Mouse (Mus musculus) neural tube, embryonic 13.5 days (tissue): ENCODE data around the gene Cog7. TPM values are rescaled to one million over a fixed set of nuclear protein-coding genes. Genes with fewer than 3 reads are reported as not detected.

Source experiments
- ATAC-seq: fragments of 200-750 bp; cut with Nextera tagmentation; 2 replicates; pipeline ENCODE4 v1.8.0; 2017; ENCODE audit warnings: low read depth, mild to moderate bottlenecking, moderate TSS enrichment, moderate library complexity
- H3K27ac ChIP-seq: fragments of 300-500 bp; sonication (generic); replicated peaks from 2 replicates; pipeline ENCODE4 v1.5.1; 2015; ENCODE audit warnings: moderate library complexity, mild to moderate bottlenecking, inconsistent platforms
- H3K27me3 ChIP-seq: fragments of 300-500 bp; sonication (generic); 2 replicates; pipeline ENCODE4 v1.6.1; 2015; ENCODE audit warnings: mild to moderate bottlenecking, inconsistent platforms
- H3K36me3 ChIP-seq: fragments of 300-500 bp; sonication (generic); 2 replicates; pipeline ENCODE4 v1.6.1; 2015; ENCODE audit warnings: mild to moderate bottlenecking, inconsistent platforms
- H3K4me1 ChIP-seq: fragments of 300-500 bp; sonication (generic); replicated peaks from 2 replicates; pipeline ENCODE4 v1.6.1; 2015; ENCODE audit warnings: inconsistent platforms
- H3K4me2 ChIP-seq: fragments of 300-500 bp; sonication (generic); 2 replicates; pipeline ENCODE4 v1.6.1; 2015; ENCODE audit warnings: inconsistent platforms, mild to moderate bottlenecking, moderate library complexity
- H3K4me3 ChIP-seq: fragments of 300-500 bp; sonication (generic); 2 replicates; pipeline ENCODE4 v1.5.1; 2015; ENCODE audit warnings: mild to moderate bottlenecking, inconsistent platforms
- H3K9ac ChIP-seq: fragments of 300-500 bp; sonication (generic); 2 replicates; pipeline ENCODE4 v1.6.1; 2015; ENCODE audit warnings: moderate library complexity, mild to moderate bottlenecking, inconsistent platforms
- H3K9me3 ChIP-seq: fragments of 300-500 bp; sonication (generic); 2 replicates; pipeline ENCODE4 v1.6.1; 2016; ENCODE audit warnings: inconsistent platforms
- WGBS: fragments of 180-500 bp; shearing (Covaris S2); methylation state at CpG from one replicate; pipeline ENCODE4 v1.1.7; 2015; 5-methylcytosine and 5-hydroxymethylcytosine counted together
- polyA plus RNA-seq: library from polyadenylated mRNA; unstranded; fragments of >200 nt; fragmentation: Nextera tagmentation; extraction: Ambion mirVana; gene quantifications from 2 replicates; pipeline ENCODE4 v1.2.1, GENCODE M21; 2015

Gene Cog7
- polyA plus RNA-seq, 1 experiment from 2014 or later: 20.8 TPM

DNA sequence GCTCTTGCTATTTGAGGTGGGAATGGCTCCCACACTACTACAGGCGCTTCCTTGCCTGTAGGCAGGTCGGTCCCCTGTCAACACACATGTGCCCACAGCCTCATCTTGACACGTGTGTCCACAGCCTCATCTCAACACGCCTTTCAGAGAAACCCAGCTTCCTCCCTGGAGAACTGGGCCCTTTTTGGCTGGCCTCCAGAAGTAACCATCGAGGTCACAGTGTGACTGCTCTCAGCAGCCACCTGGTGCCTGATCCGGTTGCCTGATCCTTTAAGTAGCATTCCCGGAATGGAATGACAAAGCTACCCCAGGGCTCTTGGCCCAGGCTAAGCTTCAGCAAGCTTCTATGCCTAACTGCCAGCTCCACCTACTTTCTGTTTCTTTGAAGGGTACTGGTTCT, 50.3 kb downstream of the Cog7 start:
- Histone ChIP-seq H3K9ac (no peak overlapping the region), H3K4me1 (peaks cover 9% of the 10 kb centered on the region; the same call in 1 of the 2 replicates), H3K9me3 (no peaks in the 10 kb centered on the region), H3K27me3 (no peaks in the 10 kb centered on the region), H3K4me2 (no peak overlapping the region), H3K4me3 (no peak overlapping the region), H3K36me3 (peaks cover 46% of the 10 kb centered on the region), H3K27ac (no peak overlapping the region)
- ATAC-seq: no peak
- WGBS: 57% methylated on average over 7 of the region's 7 CpGs

DNA sequence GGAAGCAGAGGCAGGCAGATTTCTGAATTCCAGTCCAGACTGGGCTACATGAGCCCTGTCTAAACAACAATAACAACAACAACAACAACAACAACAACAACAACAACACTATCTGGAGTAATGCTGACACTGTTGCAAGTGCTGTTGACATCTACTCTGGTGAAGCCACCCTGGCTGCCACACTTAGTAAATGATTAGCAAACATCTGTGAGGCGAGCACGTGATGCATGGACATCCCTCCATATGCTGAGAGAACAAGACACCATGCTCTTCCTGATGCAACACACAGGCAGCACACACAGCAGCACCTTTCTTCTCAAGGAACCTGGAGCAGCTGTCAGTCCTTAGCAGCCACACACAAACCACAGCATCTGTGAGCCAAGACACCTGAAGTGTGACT, 53.6 kb downstream of the Cog7 start:
- 94% methylated on average over 2 of the region's 2 CpGs for WGBS
- no peaks in the 10 kb centered on the region; the same call in 1 of the 2 replicates for H3K4me1 ChIP-seq
- H3K9me3 ChIP-seq: no peaks in the 10 kb centered on the region
- no peak overlapping the region for H3K4me2 ChIP-seq
- peaks cover 50% of the 10 kb centered on the region for H3K36me3 ChIP-seq
- ATAC-seq: no peak
- H3K9ac ChIP-seq: no peak overlapping the region
- H3K27me3 ChIP-seq: no peaks in the 10 kb centered on the region
- H3K27ac ChIP-seq: no peak overlapping the region
- H3K4me3 ChIP-seq: no peak overlapping the region

DNA sequence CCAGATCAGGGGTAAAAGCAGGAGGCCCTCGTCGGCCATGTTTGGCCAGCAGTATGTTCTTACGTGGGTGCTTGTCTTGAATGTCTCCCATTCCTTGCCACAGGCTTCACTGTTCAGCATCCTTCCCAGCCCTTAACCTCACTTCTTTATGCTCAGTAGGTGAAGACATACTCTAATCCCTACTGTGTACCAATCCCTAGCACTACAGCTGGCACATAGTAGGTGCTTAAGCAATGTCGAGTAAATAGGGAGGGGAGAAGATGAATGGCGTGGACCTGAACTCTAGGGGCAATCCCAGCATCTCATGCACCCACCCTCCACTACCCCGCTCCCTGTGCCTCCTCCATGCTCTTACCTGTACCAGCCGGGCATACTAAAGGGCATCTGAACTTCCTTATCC, 57.1 kb downstream of the Cog7 start:
- H3K36me3 ChIP-seq: peaks cover 35% of the 10 kb centered on the region
- H3K4me3 ChIP-seq: no peak overlapping the region
- no peaks in the 10 kb centered on the region for H3K27me3 ChIP-seq
- H3K4me1 ChIP-seq: no peaks in the 10 kb centered on the region
- WGBS: 96% methylated on average over 7 of the region's 7 CpGs
- no peaks in the 10 kb centered on the region for H3K9me3 ChIP-seq
- ATAC-seq: no peak
- H3K27ac ChIP-seq: no peak overlapping the region
- H3K4me2 ChIP-seq: no peak overlapping the region
- no peak overlapping the region for H3K9ac ChIP-seq

- H3K27ac ChIP-seq: no peak overlapping the region
- 78% methylated on average over 6 of the region's 6 CpGs for whole genome bisulfite sequencing
These were observed 67.6 kb downstream of the Cog7 start for GRCm38 (mm10) chr7:121913944-121914343.

DNA sequence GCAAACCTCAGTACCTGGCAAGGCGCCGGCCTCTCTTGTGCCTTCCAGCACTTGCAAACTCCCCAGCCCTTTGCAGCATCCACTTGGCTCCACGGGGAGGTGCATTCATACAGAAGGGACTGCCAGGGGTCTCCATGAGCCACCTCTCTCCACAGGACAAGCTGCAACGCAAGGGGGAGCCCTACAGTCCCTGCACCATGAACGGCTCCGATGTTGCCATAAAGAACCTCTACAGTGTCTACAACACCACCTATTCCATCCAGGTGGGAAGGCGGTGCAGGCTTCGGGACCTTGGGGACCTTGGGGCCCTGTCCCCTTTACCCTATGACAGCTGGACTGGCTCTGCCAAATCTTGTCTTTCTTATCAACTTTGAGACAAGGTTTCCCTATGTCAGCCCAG, 69.3 kb downstream of the Cog7 start:
- no peak overlapping the region for H3K4me2 ChIP-seq
- no peaks in the 10 kb centered on the region for H3K4me1 ChIP-seq
- no peak for ATAC-seq
- WGBS: 82% methylated on average over 8 of the region's 8 CpGs
- H3K36me3 ChIP-seq: no peaks in the 10 kb centered on the region
- H3K9ac ChIP-seq: no peak overlapping the region
- no peak overlapping the region for H3K4me3 ChIP-seq
- H3K27me3 ChIP-seq: no peaks in the 10 kb centered on the region
- no peak overlapping the region for H3K27ac ChIP-seq
- no peaks in the 10 kb centered on the region for H3K9me3 ChIP-seq

More at GRCm38 (mm10) chr7:121913944-121914343, 67.6 kb downstream of the Cog7 start:
- no peaks in the 10 kb centered on the region for H3K9me3 ChIP-seq
- H3K36me3 ChIP-seq: no peaks in the 10 kb centered on the region
- no peak overlapping the region for H3K4me3 ChIP-seq
- H3K4me2 ChIP-seq: no peak overlapping the region
- no peaks in the 10 kb centered on the region for H3K4me1 ChIP-seq
- no peak for ATAC-seq
- no peak overlapping the region for H3K9ac ChIP-seq
- H3K27me3 ChIP-seq: no peaks in the 10 kb centered on the region

GRCm38 (mm10) chr7:121906879-121907278, 74.6 kb downstream of the Cog7 start:
- WGBS: 81% methylated on average over 4 of the region's 4 CpGs
- ATAC-seq: no peak
- no peak overlapping the region for H3K9ac ChIP-seq
- no peak overlapping the region for H3K4me3 ChIP-seq
- H3K36me3 ChIP-seq: no peaks in the 10 kb centered on the region
- no peaks in the 10 kb centered on the region for H3K9me3 ChIP-seq
- no peak overlapping the region for H3K4me2 ChIP-seq
- no peaks in the 10 kb centered on the region for H3K4me1 ChIP-seq
- no peaks in the 10 kb centered on the region for H3K27me3 ChIP-seq
- no peak overlapping the region for H3K27ac ChIP-seq

DNA sequence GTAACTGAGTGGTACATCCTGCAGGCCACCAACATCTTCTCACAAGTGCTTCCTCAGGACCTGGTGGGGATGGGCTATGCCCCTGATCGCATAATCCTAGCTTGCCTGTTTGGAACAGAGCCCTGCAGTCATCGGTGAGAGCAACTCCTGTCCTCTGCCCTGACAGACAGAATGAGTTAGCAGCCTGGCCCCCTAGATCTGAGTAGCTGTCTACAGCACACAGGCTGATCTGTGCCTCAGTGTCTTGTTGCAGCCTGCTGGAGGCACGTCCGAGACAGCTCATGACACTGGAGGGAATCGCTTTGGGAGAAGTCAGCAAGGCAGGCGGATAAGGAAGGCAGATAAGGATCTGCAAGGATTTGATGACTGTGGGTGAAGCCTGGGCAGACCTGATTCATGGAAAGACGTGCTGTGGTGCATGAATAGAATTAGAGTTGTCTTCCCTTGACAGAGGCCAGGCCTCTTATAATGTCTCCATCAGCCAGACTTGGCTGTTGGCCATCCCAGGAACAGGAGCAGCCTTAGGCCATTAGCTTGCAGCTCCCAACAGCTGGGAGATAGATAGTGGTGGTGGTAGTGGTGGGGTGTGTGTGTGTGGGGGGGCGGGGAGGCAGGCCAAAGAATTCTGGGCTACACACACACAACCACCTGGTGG, 78.6 kb downstream of the Cog7 start:
- Histone ChIP-seq H3K27me3 (peaks cover 6% of the 10 kb centered on the region; the same call in 1 of the 2 replicates), H3K9ac (no peak overlapping the region), H3K4me3 (no peak overlapping the region), H3K36me3 (no peaks in the 10 kb centered on the region), H3K9me3 (no peaks in the 10 kb centered on the region), H3K4me1 (no peaks in the 10 kb centered on the region; the same call in 1 of the 2 replicates), H3K4me2 (no peak overlapping the region), H3K27ac (no peak overlapping the region; the same call in 1 of the 2 replicates)
- ATAC-seq: no peak
- WGBS: 82% methylated on average over 8 of the region's 8 CpGs

DNA sequence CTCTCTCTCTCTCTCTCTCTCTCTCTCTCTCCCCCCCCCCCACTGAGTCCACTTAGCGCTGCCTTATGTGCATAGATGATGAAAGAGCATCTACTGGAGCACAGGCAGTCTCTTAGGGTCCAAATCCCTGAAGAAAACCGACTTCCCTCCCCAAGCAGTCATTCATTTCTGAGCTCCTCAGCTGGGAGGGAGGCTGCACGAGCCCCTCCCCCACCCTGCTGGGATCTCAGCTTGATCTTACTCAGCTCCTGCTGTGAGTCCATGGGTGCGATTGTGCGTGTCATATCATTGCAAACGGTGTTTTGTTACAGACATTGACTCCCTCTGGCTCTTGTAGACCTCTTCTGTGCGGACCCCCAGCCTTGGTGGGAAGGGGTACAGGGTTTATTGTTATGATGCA, 81.6 kb downstream of the Cog7 start:
- Histone ChIP-seq H3K4me2 (peak overlapping the region; percentile 38), H3K4me3 (0 out of 2 replicates have a peak overlapping the region, but pooled peaks have one; percentile 2), H3K4me1 (no peaks in the 10 kb centered on the region; the same call in 1 of the 2 replicates), H3K36me3 (no peaks in the 10 kb centered on the region), H3K9ac (no peak overlapping the region), H3K27me3 (peaks cover 6% of the 10 kb centered on the region; the same call in 1 of the 2 replicates), H3K9me3 (no peaks in the 10 kb centered on the region), H3K27ac (no peak overlapping the region)
- peak; percentile 40; the same call in 1 of the 2 replicates for ATAC-seq
- 11% methylated on average over 7 of the region's 7 CpGs for WGBS

GRCm38 (mm10) chr7:121899311-121899710, 82.2 kb downstream of the Cog7 start:
- peak overlapping the region; percentile 38 for H3K4me2 ChIP-seq
- ATAC-seq: no peak
- no peaks in the 10 kb centered on the region; the same call in 1 of the 2 replicates for H3K4me1 ChIP-seq
- no peaks in the 10 kb centered on the region for H3K9me3 ChIP-seq
- 0 out of 2 replicates have a peak overlapping the region, but pooled peaks have one; percentile 2 for H3K4me3 ChIP-seq
- 6% methylated on average over 14 of the region's 14 CpGs for WGBS
- no peaks in the 10 kb centered on the region for H3K36me3 ChIP-seq
- H3K9ac ChIP-seq: no peak overlapping the region
- H3K27ac ChIP-seq: no peak overlapping the region
- peaks cover 6% of the 10 kb centered on the region; the same call in 1 of the 2 replicates for H3K27me3 ChIP-seq

DNA sequence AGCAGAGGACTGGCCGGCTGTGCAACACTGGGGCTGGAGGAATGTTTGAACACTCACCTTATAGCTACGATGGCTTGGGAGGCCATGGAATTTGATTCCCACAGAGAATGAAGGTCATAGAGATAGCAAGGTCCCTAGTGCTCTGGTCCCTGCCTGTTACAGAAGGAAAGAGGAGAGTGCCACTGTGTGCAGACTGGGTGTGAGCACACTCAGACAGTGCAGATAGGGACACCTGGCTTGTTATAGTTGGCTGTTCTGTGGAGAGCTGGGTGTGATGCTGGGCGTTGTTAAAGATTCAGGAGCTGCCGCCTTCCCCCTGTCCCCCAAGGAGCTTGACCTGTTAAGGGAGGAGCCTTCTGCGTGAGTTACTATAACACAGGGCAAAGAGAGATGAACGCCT, 84.8 kb downstream of the Cog7 start:
- Histone ChIP-seq H3K36me3 (no peaks in the 10 kb centered on the region), H3K4me2 (no peak overlapping the region), H3K9ac (no peak overlapping the region), H3K27ac (no peak overlapping the region), H3K9me3 (no peaks in the 10 kb centered on the region; the same call in 1 of the 2 replicates), H3K4me3 (no peak overlapping the region), H3K4me1 (no peaks in the 10 kb centered on the region; the same call in 1 of the 2 replicates), H3K27me3 (peaks cover 6% of the 10 kb centered on the region; the same call in 1 of the 2 replicates)
- no peak for ATAC-seq
- WGBS: 42% methylated on average over 6 of the region's 6 CpGs

- Histone ChIP-seq H3K36me3 (no peaks in the 10 kb centered on the region), H3K9me3 (no peaks in the 10 kb centered on the region; the same call in 1 of the 2 replicates), H3K9ac (no peak overlapping the region), H3K4me1 (no peaks in the 10 kb centered on the region), H3K27ac (no peak overlapping the region), H3K4me3 (no peak overlapping the region), H3K4me2 (no peak overlapping the region), H3K27me3 (no peaks in the 10 kb centered on the region)
- 92% methylated on average over 13 of the region's 13 CpGs for WGBS
- no peak for ATAC-seq
These were observed 90.7 kb downstream of the Cog7 start for GRCm38 (mm10) chr7:121890636-121891360.

- no peak overlapping the region for H3K4me2 ChIP-seq
- H3K27ac ChIP-seq: no peak overlapping the region
- H3K27me3 ChIP-seq: no peaks in the 10 kb centered on the region
- no peaks in the 10 kb centered on the region for H3K36me3 ChIP-seq
- no peak overlapping the region for H3K9ac ChIP-seq
- H3K4me3 ChIP-seq: no peak overlapping the region
- no peaks in the 10 kb centered on the region for H3K4me1 ChIP-seq
- WGBS: 91% methylated on average over 4 of the region's 4 CpGs
- ATAC-seq: no peak
- H3K9me3 ChIP-seq: no peaks in the 10 kb centered on the region
These were observed 101.3 kb downstream of the Cog7 start for GRCm38 (mm10) chr7:121880246-121880645.
